Mouse (Mus musculus): ENCODE results near the gene Ranbp17. TPM values are rescaled to one million over a fixed set of nuclear protein-coding genes. Genes with fewer than 3 reads are reported as not detected.

Ranbp17 gene
- polyA plus RNA-seq, 1 experiment: 0.80 TPM

- TF ChIP-seq GATA1 (IDR thresholded peaks at IDR 0.05; ENCODE audit: low read length): no peak
These were observed 296.0 kb downstream of the Ranbp17 start for GRCm38 (mm10) chr11:33217384-33218079.

- no peak for TF ChIP-seq GATA1 (IDR thresholded peaks at IDR 0.05; ENCODE audit: low read length)
These were observed 306.1 kb downstream of the Ranbp17 start for GRCm38 (mm10) chr11:33207411-33207810.

GRCm38 (mm10) chr11:33204966-33205365 lies 308.6 kb downstream of the Ranbp17 start:
- TF ChIP-seq GATA1 (IDR thresholded peaks at IDR 0.05; ENCODE audit: low read length): no peak

GRCm38 (mm10) chr11:33204329-33204705 lies 309.2 kb downstream of the Ranbp17 start:
- TF ChIP-seq GATA1 (IDR thresholded peaks at IDR 0.05; ENCODE audit: low read length): no peak

GRCm38 (mm10) chr11:33203383-33204328 lies 309.9 kb downstream of the Ranbp17 start, which contains the start of gene Tlx3:
TSS of gene Tlx3 (minus strand) at chr11:33203589.
- TF ChIP-seq GATA1 (IDR thresholded peaks at IDR 0.05; ENCODE audit: low read length): no peak

- no peak for TF ChIP-seq GATA1 (IDR thresholded peaks at IDR 0.05; ENCODE audit: low read length)
These were observed 310.6 kb downstream of the Ranbp17 start for GRCm38 (mm10) chr11:33202972-33203371.

- TF ChIP-seq GATA1 (IDR thresholded peaks at IDR 0.05; ENCODE audit: low read length): no peak
These were observed 311.2 kb downstream of the Ranbp17 start for GRCm38 (mm10) chr11:33202296-33202695.

- no peak for TF ChIP-seq GATA1 (IDR thresholded peaks at IDR 0.05; ENCODE audit: low read length)
These were observed 311.9 kb downstream of the Ranbp17 start for GRCm38 (mm10) chr11:33201626-33202010.

- no peak for TF ChIP-seq GATA1 (IDR thresholded peaks at IDR 0.05; ENCODE audit: low read length)
These were observed 312.6 kb downstream of the Ranbp17 start for GRCm38 (mm10) chr11:33200764-33201625.

- no peak for TF ChIP-seq GATA1 (IDR thresholded peaks at IDR 0.05; ENCODE audit: low read length)
These were observed 313.4 kb downstream of the Ranbp17 start for GRCm38 (mm10) chr11:33199906-33200763.

GRCm38 (mm10) chr11:33199117-33199514 lies 314.4 kb downstream of the Ranbp17 start:
- no peak for TF ChIP-seq GATA1 (IDR thresholded peaks at IDR 0.05; ENCODE audit: low read length)

GRCm38 (mm10) chr11:33198351-33199116 lies 315.0 kb downstream of the Ranbp17 start:
- no peak for TF ChIP-seq GATA1 (IDR thresholded peaks at IDR 0.05; ENCODE audit: low read length)

GRCm38 (mm10) chr11:33197673-33198072 lies 315.9 kb downstream of the Ranbp17 start:
- no peak for TF ChIP-seq GATA1 (IDR thresholded peaks at IDR 0.05; ENCODE audit: low read length)

GRCm38 (mm10) chr11:33197133-33197514 lies 316.4 kb downstream of the Ranbp17 start:
- no peak for TF ChIP-seq GATA1 (IDR thresholded peaks at IDR 0.05; ENCODE audit: low read length)

Measured in G1E-ER4 (cell line).